Mouse (Mus musculus) small intestine, adult 2 months (tissue): ENCODE data around the gene Zfp266.

Experiments
- CTCF ChIP-seq: fragments of 200-500 bp; IDR thresholded peaks from 2 replicates; pipeline ENCODE4 v1.5.1; 2012; ENCODE audit warnings: low read depth, mild to moderate bottlenecking, control low read depth, inconsistent platforms, low read length, moderate library complexity, mixed read lengths; ENCODE audit not compliant: insufficient replicate concordance, insufficient read length; ENCODE audit errors: extremely low read depth
- POLR2A ChIP-seq: fragments of 200-500 bp; IDR thresholded peaks from 2 replicates; pipeline ENCODE4 v1.6.1; 2012; ENCODE audit warnings: low read depth, mild to moderate bottlenecking, control low read depth, inconsistent platforms, low read length, moderate library complexity

DNA sequence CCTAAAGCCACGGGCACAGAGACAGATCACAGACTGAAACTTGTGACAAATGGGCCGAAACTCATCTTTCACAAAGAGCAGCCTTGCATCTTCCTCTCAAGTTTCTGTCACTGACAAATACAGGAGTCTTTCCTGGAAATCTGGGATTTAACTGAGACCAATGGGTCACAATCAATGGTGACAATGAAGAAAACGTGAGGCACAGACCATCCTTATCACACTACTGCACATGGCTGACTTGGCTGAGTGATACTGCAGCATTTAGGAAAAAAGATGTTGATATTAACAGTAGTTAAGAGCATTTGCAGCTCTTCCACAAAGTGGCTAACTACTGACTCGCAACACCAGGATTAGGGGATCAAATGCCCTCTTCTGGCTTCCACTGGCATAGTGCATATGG is 9.6 kb downstream of the Zfp266 start:
- TF ChIP-seq CTCF (no peak), POLR2A (no peak)
